Mouse (Mus musculus): Measurements from ENCODE around the gene Maoa. TPM values are rescaled to one million over a fixed set of nuclear protein-coding genes. Genes with fewer than 3 reads are reported as not detected.

Gene Maoa
- total RNA-seq (2023; ENCODE audit: inconsistent age): 0.16 to 0.22 TPM in 2 of 4 replicates, not detected in the others

DNA sequence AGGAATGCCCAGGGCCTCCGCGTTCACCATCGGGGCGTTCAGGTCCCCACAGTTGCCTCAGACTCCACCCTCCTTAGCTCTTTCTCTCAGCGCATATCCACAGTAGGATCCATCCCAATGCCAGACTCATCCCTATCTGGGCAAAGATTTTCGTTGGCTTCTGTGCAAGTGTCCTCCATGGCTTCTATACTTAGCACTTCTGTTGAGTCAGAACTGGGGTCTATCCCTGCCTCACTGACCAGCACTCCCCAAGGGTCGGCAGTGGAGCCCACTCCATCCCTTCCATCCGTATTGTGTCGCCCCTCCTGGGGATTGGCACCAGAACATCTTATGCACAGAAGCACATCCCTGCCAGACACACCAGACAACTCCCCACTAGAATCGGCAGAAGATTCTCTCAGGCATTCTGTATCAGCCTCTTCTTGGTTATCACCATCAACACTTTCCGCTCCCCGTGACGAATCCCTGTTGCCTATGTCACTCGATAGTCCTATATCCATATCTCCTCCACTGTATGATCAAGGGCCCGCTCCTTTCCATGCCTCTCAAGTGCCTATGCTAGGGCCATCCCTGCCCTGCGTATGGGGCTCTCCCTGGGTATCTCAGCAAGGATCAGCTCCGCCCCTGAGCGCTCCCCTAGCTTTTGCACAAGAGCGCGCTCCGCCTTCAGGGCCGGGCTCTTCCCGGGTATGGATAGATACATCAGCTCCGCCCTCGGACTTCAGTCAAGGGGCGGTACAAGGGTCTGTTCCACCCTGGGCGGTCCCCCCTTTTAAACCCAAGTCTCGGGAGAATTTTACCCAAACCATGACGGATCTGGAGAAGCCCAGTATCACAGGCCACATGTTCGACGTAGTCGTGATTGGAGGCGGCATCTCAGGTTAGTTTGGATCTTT is at the start of gene Maoa:
Maoa (plus strand) TSS at position 665 of the 896 bp plus-strand sequence.

Other genes with a start within 250 kb of the Maoa start
- gene Cypt1, start 96.8 kb upstream of the Maoa start, total RNA-seq (2023; ENCODE audit: inconsistent age): not detected in 4 replicates
- not detected in 4 replicates for gene Maob, start 197.7 kb downstream of the Maoa start, total RNA-seq (2023; ENCODE audit: inconsistent age)